Comparison of ENCODE assay signal across 8 mouse cellular contexts in the genomic region with DNA sequence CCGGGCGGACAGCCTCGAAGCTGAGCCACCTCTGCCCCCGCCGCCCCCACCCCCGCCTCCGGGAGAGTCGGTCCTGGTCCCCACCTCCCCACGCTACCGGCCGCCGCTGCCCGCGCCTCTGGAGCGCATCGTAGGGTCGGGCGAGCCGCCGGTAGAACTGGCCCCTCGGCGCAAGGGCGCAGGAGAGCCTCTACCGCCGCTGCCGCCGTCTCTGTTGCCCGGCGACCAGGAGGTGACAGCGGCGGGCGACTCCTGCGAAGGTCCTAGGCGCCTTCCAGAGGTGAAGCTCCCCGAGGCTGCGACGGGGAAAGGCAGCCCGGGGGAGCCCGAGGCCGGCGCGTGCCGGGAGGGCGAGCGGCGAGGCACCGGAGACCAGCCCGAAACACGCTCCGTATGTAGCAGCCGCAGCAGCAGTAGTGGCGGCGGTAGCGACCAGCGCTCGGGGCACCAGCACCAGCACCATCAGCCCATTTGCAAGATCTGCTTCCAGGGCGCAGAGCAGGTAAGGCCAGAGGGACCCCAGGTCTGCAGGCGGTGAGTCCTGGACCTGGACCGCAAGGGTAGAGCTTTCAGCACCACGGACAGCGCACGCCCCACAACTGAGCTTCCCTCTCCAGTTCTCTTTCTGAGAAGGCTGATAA. TPM values are rescaled to one million over a fixed set of nuclear protein-coding genes. Genes with fewer than 3 reads are reported as not detected.
DNase-seq lines count a peak whose midpoint lies in the region.

No protein-coding gene starts in this region.

- DNase-seq in 3134 (ENCODE audit: extremely low read depth, insufficient read length, low spot score) (peak; percentile 14), R1 (ENCODE audit: low read depth, low spot score) (peak; percentile 79), liver (peak; percentile 70)
- peak; percentile 89 for DNase-seq in embryo, embryonic 10.5 days (ENCODE audit: low spot score)
- peak; percentile 22 for DNase-seq in heart, adult 8-10 months (ENCODE audit: low spot score)
- DNase-seq in kidney, adult 8-10 months, result peak; percentile 7 to 58
- peak; percentile 0 for DNase-seq in naive thymus-derived CD4-positive, alpha-beta T cell, adult 2 months (ENCODE audit: low read depth)
- DNase-seq in thymus, postnatal 4 days, result peak; percentile 71

RNA-seq across cellular contexts. Expression of gene March11, which starts 0.6 kb away (rescaled TPM):
- total RNA-seq in heart, adult 8-10 months (2022), result under 1 TPM in 2 of 4 experiments, not detected in 2; 0.38 to 0.46 TPM

Comparison
In these comparisons a context has a peak if more than half of its experiments do, and no peak if none do; other contexts are left out.
1. Peak in every context shown above with its lines: DNase-seq.
2. DNase-seq: peak in every context shown above with its lines; median percentile 89 in embryo, embryonic 10.5 days; 79 in R1; 71 in thymus, postnatal 4 days; 70 in liver; 32 in kidney, adult 8-10 months; 22 in heart, adult 8-10 months; 14 in 3134; 0 in naive thymus-derived CD4-positive, alpha-beta T cell, adult 2 months.